Mouse (Mus musculus) heart, embryonic 13.5 days (tissue): ENCODE measurements at regions not wholly inside any gene's neighbourhood (a gene's known extent, or its start where the extent isn't known, plus 50 kb on each side); places are given as distances from the start of the nearest gene placed in this dataset.

Source experiments
- ATAC-seq: fragments of 200-750 bp; cut with Nextera tagmentation; 2 replicates; pipeline ENCODE4 v1.8.0; 2017; ENCODE audit warnings: moderate TSS enrichment; ENCODE audit not compliant: insufficient number of reproducible peaks, low FRiP score, low TSS enrichment; ENCODE audit errors: extremely low read depth
- H3K27ac ChIP-seq: fragments of 300-500 bp; sonication (generic); replicated peaks from 2 replicates; pipeline ENCODE4 v1.5.1; 2015; ENCODE audit warnings: moderate library complexity, mild to moderate bottlenecking, inconsistent platforms
- H3K27me3 ChIP-seq: fragments of 300-500 bp; sonication (generic); replicated peaks from 2 replicates; pipeline ENCODE4 v1.6.1; 2015; ENCODE audit warnings: mild to moderate bottlenecking, inconsistent platforms
- H3K36me3 ChIP-seq: fragments of 300-500 bp; sonication (generic); 2 replicates; pipeline ENCODE4 v1.6.1; 2015; ENCODE audit warnings: mild to moderate bottlenecking, inconsistent platforms
- H3K4me1 ChIP-seq: fragments of 300-500 bp; sonication (generic); 2 replicates; pipeline ENCODE4 v1.6.1; 2015; ENCODE audit warnings: inconsistent platforms
- H3K4me2 ChIP-seq: fragments of 300-500 bp; sonication (generic); 2 replicates; pipeline ENCODE4 v1.6.1; 2015; ENCODE audit warnings: inconsistent platforms, mild to moderate bottlenecking, moderate library complexity
- H3K4me3 ChIP-seq: fragments of 300-500 bp; sonication (generic); 2 replicates; pipeline ENCODE4 v1.5.1; 2015; ENCODE audit warnings: moderate library complexity, mild to moderate bottlenecking, inconsistent platforms
- H3K9ac ChIP-seq: fragments of 300-500 bp; sonication (generic); 2 replicates; pipeline ENCODE4 v1.6.1; 2015; ENCODE audit warnings: inconsistent platforms, mild to moderate bottlenecking, moderate library complexity
- H3K9me3 ChIP-seq: fragments of 300-500 bp; sonication (generic); 2 replicates; pipeline ENCODE4 v1.6.1; 2016; ENCODE audit warnings: inconsistent platforms
- WGBS: fragments of 180-500 bp; shearing (Covaris S2); methylation state at CpG from one replicate; pipeline ENCODE4 v1.1.7; 2015; ENCODE audit warnings: mixed read lengths; 5-methylcytosine and 5-hydroxymethylcytosine counted together

- Histone ChIP-seq H3K27ac (no peak overlapping the region), H3K4me3 (no peak overlapping the region), H3K4me1 (peaks cover 17% of the 10 kb centered on the region), H3K36me3 (no peaks in the 10 kb centered on the region), H3K9me3 (no peaks in the 10 kb centered on the region), H3K9ac (no peak overlapping the region), H3K4me2 (no peak overlapping the region), H3K27me3 (no peaks in the 10 kb centered on the region)
- ATAC-seq: no peak
Observed at GRCm38 (mm10) chr7:79201246-79201645, 52.4 kb upstream of the Mfge8 start.

GRCm38 (mm10) chr7:79202336-79202735, 53.5 kb upstream of the Mfge8 start:
- Histone ChIP-seq H3K27ac (peak overlapping the region; percentile 72), H3K36me3 (no peaks in the 10 kb centered on the region), H3K4me1 (peaks cover 23% of the 10 kb centered on the region), H3K27me3 (no peaks in the 10 kb centered on the region), H3K4me2 (0 out of 2 replicates have a peak overlapping the region, but pooled peaks have one; percentile 2), H3K4me3 (no peak overlapping the region), H3K9ac (no peak overlapping the region), H3K9me3 (no peaks in the 10 kb centered on the region)
- ATAC-seq: no peak; the same call in 1 of the 2 replicates
- 31% methylated on average over 7 of the region's 7 CpGs for WGBS

GRCm38 (mm10) chr7:79203481-79203880, 54.6 kb upstream of the Mfge8 start:
- no peaks in the 10 kb centered on the region for H3K27me3 ChIP-seq
- H3K36me3 ChIP-seq: no peaks in the 10 kb centered on the region
- no peak overlapping the region for H3K9ac ChIP-seq
- peaks cover 24% of the 10 kb centered on the region for H3K4me1 ChIP-seq
- H3K27ac ChIP-seq: no peak overlapping the region
- 75% methylated on average over 5 of the region's 5 CpGs for WGBS
- no peak overlapping the region for H3K4me2 ChIP-seq
- ATAC-seq: no peak
- H3K9me3 ChIP-seq: no peaks in the 10 kb centered on the region
- H3K4me3 ChIP-seq: no peak overlapping the region

GRCm38 (mm10) chr7:79207140-79207539, 58.3 kb upstream of the Mfge8 start:
- Histone ChIP-seq H3K27ac (no peak overlapping the region), H3K4me1 (peaks cover 43% of the 10 kb centered on the region), H3K4me2 (no peak overlapping the region), H3K9me3 (no peaks in the 10 kb centered on the region), H3K27me3 (no peaks in the 10 kb centered on the region), H3K4me3 (no peak overlapping the region), H3K9ac (no peak overlapping the region), H3K36me3 (no peaks in the 10 kb centered on the region)
- ATAC-seq: no peak
- 38% methylated on average over 8 of the region's 8 CpGs for WGBS

GRCm38 (mm10) chr7:79210376-79211215, 61.7 kb upstream of the Mfge8 start:
- H3K4me3 ChIP-seq: 0 out of 2 replicates have a peak overlapping the region, but pooled peaks have one; percentile 9
- no peaks in the 10 kb centered on the region for H3K36me3 ChIP-seq
- H3K9me3 ChIP-seq: no peaks in the 10 kb centered on the region
- no peak overlapping the region for H3K9ac ChIP-seq
- peaks cover 33% of the 10 kb centered on the region for H3K4me1 ChIP-seq
- H3K27ac ChIP-seq: no peak overlapping the region
- 69% methylated on average over 2 of the region's 2 CpGs for WGBS
- ATAC-seq: no peak; the same call in 1 of the 2 replicates
- peak overlapping the region; percentile 57 for H3K4me2 ChIP-seq
- no peaks in the 10 kb centered on the region for H3K27me3 ChIP-seq

- Histone ChIP-seq H3K4me3 (0 out of 2 replicates have a peak overlapping the region, but pooled peaks have one; percentile 9), H3K36me3 (no peaks in the 10 kb centered on the region), H3K9ac (peak overlapping the region; percentile 57), H3K4me1 (peaks cover 33% of the 10 kb centered on the region), H3K27me3 (no peaks in the 10 kb centered on the region), H3K4me2 (peak overlapping the region; percentile 57), H3K9me3 (peaks cover 2% of the 10 kb centered on the region), H3K27ac (peak overlapping the region; percentile 51)
- ATAC-seq: no peak
- 8% methylated on average over 9 of the region's 9 CpGs for WGBS
Observed at GRCm38 (mm10) chr7:79211287-79211976, 61.6 kb upstream of the Abhd2 start.

GRCm38 (mm10) chr7:79212231-79212630, 60.8 kb upstream of the Abhd2 start:
- Histone ChIP-seq H3K9me3 (peaks cover 8% of the 10 kb centered on the region), H3K4me2 (no peak overlapping the region), H3K36me3 (no peaks in the 10 kb centered on the region), H3K4me1 (peaks cover 28% of the 10 kb centered on the region), H3K27me3 (no peaks in the 10 kb centered on the region), H3K9ac (no peak overlapping the region), H3K4me3 (no peak overlapping the region), H3K27ac (no peak overlapping the region)
- WGBS: 80% methylated on average over 3 of the region's 3 CpGs
- no peak for ATAC-seq

GRCm38 (mm10) chr7:79215001-79215400, 58.0 kb upstream of the Abhd2 start:
- no peak overlapping the region for H3K4me2 ChIP-seq
- no peak for ATAC-seq
- H3K27ac ChIP-seq: no peak overlapping the region
- peaks cover 8% of the 10 kb centered on the region for H3K9me3 ChIP-seq
- 84% methylated on average over 5 of the region's 5 CpGs for WGBS
- H3K36me3 ChIP-seq: no peaks in the 10 kb centered on the region
- peaks cover 28% of the 10 kb centered on the region for H3K4me1 ChIP-seq
- no peak overlapping the region for H3K4me3 ChIP-seq
- H3K27me3 ChIP-seq: no peaks in the 10 kb centered on the region
- no peak overlapping the region for H3K9ac ChIP-seq

GRCm38 (mm10) chr7:79217232-79217631, 55.8 kb upstream of the Abhd2 start:
- Histone ChIP-seq H3K9me3 (peaks cover 8% of the 10 kb centered on the region), H3K4me3 (no peak overlapping the region), H3K9ac (no peak overlapping the region), H3K4me2 (no peak overlapping the region), H3K36me3 (no peaks in the 10 kb centered on the region), H3K27ac (no peak overlapping the region), H3K27me3 (no peaks in the 10 kb centered on the region), H3K4me1 (peaks cover 12% of the 10 kb centered on the region; the same call in 1 of the 2 replicates)
- no peak for ATAC-seq
- 76% methylated on average over 2 of the region's 2 CpGs for WGBS

GRCm38 (mm10) chr7:79222626-79223335, 50.2 kb upstream of the Abhd2 start:
- ATAC-seq: no peak
- H3K4me3 ChIP-seq: no peak overlapping the region
- no peak overlapping the region for H3K27ac ChIP-seq
- no peak overlapping the region for H3K9ac ChIP-seq
- no peak overlapping the region for H3K4me2 ChIP-seq
- H3K27me3 ChIP-seq: no peaks in the 10 kb centered on the region
- 78% methylated on average over 9 of the region's 9 CpGs for WGBS
- H3K9me3 ChIP-seq: no peaks in the 10 kb centered on the region
- H3K4me1 ChIP-seq: peaks cover 9% of the 10 kb centered on the region; the same call in 1 of the 2 replicates
- H3K36me3 ChIP-seq: no peaks in the 10 kb centered on the region
